Mouse (Mus musculus) kidney, postnatal 36 days (tissue): ENCODE results near the gene Cep350.
A peak's percentile ranks its signal among the peaks of the same experiment; 100 is the strongest.

Experiments
- DNase-seq, 2 experiments: peaks; one replicate each; pipeline ENCODE4 v3.0.0; 2021 to 2022; ENCODE audit warnings: mixed read lengths in 2 of 2

Cep350 gene

DNA sequence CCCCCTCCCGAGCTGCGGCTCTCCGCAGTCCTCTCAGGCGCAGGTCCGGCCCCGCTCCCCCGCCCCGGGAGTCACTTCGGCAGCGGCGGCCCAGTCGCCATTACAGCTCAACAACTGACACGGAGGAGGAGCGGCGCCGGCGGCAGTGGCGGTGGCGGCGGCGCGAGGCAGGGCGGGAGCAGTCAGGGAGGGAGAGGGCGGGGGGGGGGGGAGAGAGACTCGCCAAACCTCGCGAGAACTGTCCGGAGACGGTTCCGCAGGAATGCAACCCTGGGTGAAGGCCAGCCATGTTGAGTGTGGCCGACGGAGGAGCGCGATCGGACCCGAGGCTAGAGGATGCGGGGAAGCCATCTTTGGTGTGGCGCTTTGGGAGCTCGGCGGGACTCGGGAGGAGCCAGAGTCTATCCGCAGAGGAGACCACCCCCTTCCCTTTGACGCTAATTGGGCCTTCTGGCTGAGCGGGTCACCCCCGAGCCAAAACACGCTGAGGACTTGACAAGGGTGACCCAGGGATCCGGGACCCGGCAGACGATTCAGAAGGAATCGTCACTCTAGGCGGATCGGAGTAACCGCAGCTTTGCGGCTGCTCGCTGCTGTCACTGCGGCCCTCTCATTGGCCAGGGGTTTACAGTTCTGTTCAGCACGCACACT is at the start of gene Cep350:
Cep350 (minus strand) TSS at position 188 of the 651 bp plus-strand sequence.
- peak; percentile 98 for DNase-seq

- no peak for DNase-seq
Measured at GRCm38 (mm10) chr1:156020402-156020801, 47.3 kb upstream of the Cep350 start.

- no peak for DNase-seq
Measured at GRCm38 (mm10) chr1:156019800-156020199, 46.7 kb upstream of the Cep350 start.

DNA sequence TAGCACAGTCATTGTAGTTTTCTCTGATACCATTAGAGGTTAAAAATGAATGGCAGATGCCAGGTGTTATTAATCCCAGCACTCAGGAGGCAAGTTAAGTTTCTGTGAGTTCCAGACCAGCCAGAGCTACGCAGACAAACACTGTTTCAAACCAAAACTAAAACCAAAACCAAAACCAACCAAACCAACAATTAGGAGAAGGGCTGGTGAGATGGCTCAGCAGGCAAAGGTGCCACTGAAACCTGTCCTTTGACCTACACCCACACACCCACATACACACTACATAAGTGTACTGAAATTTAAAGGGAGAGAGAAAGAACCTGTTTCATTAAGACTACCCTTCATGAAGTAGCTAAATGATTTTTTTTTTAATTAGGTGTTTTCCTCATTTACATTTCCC is 35.9 kb upstream of the Cep350 start:
- DNase-seq = no peak

DNA sequence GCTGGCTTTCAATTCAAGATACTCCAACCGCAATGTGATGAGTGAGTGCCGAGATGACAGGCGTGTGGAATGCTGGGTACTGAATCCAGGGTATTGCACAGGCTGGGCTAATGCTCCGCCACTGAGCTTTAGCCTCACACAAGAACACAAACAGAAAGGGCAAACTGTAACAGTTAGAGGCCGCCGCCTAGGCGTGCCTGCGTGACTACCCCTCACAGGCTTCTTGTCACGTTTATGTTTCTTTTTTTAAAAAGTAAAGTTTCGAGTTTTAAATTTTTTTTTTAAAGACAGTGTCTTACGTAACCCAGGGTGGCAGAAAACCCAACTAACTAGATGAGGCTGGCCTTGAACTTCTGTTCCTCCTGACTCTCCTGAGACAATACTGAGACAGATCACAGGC is 32.9 kb upstream of the Cep350 start:
- DNase-seq = no peak

DNA sequence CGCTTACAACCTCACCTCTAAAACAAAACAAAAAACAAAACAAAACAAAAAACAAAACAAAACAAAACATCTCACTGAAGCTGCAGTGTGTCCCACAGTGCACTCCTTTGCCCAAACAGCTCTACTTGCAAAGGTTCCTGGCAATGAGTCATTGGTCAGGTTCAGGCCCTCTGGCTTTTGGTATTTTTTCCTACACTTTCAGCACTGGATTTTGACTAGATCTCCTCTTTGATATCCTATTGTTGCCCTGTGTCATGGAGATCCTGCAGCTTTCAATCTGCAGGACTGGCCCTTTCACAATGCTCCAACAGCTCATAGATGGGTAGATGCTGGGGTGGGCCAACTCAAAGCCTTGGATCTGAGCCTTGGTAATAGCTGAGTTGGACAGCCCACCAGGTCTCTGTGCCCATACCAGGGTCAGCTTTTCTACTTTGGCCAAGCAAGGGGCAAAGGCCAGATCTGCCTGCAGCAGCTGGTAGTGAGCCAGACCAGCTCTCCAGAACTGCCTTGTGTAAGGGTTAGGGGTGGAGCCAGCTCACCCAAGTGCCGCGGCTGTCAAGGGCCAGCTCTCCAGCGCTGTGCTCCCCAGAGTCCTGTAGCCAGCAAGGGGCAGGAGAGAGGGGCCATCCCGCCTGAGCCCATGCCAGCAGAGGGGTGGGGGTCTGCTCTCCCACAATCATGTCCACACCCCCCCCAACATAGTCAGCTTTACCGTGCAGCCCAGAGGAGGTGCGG is 30.3 kb upstream of the Cep350 start:
- peak; percentile 82 to 84 for DNase-seq

DNA sequence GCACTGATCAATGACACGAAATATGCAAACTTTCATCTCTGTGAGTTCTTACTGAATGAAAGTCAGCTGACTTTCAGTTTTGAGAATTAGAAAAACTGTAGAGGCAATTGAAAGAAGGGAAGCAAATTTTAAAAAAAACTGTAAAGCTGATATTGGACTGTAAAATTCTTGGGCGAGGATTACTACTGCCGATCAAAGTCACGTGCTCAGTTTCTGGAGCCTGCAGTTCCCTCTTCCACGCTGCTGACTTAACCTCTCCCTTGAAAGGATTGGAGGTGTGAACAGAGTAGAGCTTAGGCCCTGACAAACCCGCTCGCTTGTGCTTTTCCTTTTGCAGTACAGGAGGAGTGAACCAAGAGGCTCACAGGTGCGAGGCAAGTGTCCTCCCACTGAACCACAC is 29.3 kb upstream of the Cep350 start:
- no peak for DNase-seq

DNA sequence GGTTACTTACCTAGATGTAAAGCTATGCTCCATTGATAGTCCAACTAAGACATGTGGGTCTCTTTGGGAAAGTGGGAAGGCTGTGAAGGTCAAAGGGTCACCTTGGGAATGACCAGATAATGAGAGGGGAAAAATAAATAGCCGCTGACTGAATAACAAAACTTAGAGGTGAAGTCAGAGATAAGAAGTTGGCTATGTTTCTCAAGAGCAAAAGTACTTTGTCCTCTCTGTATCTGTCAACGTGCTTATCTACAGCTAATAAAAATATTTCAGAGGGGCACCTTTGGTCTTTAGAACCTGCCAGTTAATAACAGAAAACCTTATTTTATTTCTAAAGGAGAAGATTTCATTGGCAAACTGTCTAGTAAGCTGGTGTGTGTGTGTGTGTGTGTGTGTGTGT is 22.6 kb upstream of the Cep350 start:
- DNase-seq = no peak

GRCm38 (mm10) chr1:155994524-155994923 is 21.5 kb upstream of the Cep350 start:
- no peak for DNase-seq

GRCm38 (mm10) chr1:155990391-155990790 is 17.3 kb upstream of the Cep350 start:
- DNase-seq = no peak

GRCm38 (mm10) chr1:155989387-155989786 is 16.3 kb upstream of the Cep350 start:
- DNase-seq = peak in 1 of 2 experiments; percentile 38

GRCm38 (mm10) chr1:155987625-155988024 is 14.6 kb upstream of the Cep350 start:
- no peak for DNase-seq

- DNase-seq = no peak
Measured at GRCm38 (mm10) chr1:155974931-155975330, 1.9 kb upstream of the Cep350 start.

DNA sequence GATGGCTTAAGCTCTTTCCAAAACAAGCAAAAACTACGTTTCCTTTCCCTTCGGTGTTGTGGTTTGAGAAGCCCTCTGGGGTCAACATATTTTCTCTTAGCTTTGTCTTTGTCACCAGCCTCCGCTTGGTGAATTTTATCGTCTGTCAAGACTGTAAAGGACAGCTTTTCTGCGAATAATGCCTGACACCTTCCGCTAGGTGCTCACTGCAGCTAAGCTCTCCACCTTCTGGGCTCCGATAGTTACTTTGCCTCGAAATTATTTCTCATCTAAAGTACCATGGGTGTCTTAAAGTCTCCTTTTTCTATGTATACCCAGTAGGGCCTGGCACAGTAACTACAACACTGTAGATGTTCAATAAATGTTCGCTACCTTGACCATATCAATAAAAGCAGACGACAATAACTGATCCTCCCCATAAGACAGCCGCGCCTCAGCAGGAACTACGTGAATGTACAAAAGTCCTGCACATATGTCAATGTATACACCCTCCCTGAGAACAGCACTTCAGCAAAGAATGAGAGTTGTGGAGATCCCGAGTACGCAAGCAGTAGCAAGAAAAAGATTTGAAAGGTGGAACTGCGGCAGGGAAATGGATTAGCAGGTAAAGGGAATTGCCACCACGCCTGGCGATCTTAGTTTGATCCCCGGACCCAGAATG is 794 bp upstream of the Cep350 start:
- peak; percentile 6 to 20 for DNase-seq

- DNase-seq = peak in 1 of 2 experiments; percentile 19
Measured at GRCm38 (mm10) chr1:155972146-155973067, 648 bp downstream of the Cep350 start.

DNA sequence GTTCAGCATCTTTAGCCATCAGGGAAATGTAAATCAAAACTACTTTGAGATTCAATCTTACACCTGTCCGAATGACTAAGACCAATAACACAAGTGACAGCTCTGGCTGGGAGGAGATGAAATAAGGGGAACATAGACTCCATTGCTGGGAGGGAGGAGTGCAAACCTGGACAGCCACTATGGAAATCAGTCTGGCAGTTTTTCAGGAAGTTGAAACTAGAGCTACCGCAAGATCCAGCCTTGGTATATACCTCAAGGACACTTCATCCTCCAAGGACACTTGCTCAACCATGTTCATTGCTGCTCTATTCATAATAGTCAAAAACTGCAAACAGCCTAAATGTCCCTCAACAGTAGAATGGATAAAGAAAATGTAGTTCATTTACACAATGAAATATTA is 23.9 kb downstream of the Cep350 start:
- DNase-seq = no peak

DNA sequence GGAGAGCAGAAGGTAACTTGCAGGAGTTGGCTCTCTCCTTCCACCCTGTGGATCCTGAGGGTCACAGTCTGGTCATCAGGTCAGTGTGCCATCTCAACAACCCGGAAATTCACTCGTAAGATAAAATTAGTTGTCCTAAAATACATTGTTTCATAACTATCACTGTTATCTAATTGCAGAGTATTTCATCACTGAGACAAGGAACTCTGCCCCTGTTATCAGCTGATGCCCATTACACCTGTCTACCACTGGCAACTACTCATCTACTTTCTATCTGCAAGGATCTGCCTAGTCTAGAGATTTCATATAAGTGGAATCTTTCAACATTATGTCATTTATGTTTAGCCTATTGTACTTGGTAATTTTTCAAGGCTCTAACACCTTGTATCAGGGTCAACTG is 28.7 kb downstream of the Cep350 start:
- DNase-seq = no peak

- DNase-seq = no peak
Measured at GRCm38 (mm10) chr1:155937416-155937815, 35.6 kb downstream of the Cep350 start.

DNA sequence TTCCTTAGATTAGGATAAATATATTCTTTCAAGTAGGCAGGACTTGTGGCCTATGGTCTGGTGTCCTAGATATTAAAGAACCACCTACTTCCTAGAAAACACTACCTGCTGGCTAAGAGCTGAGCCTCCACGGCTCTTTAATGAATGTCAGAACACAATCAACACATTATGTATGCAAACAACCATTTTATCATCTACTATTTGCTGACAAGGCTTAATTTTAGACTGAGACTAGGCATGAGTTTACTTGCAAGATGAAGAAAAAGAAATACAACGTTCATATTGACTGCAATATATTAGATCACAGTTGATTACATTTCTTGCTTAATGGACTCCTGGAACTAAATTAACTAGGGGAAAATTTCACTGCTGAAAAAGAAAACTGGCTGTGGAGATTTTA is 38.4 kb downstream of the Cep350 start:
- DNase-seq = no peak

DNA sequence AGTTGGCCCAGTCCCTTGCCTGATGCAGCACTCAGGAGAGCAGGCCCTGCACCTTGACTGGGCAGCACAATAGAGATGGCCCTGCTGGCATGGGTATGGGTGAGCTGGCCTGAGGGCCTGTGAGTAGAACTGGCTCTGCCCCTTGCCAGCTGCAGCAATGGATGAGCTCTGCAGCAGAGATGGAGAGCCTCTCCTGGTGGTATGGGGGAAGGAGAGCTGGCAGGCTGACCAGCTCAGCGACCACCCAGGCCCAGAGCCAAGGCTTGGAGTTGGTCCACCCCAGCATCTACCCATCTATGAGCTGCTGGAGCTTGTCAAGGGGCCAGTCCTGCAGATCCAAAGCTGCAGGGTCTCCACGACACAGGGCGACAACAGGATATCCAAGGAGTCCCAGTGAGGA is 69.5 kb downstream of the Cep350 start:
- no peak for DNase-seq

DNA sequence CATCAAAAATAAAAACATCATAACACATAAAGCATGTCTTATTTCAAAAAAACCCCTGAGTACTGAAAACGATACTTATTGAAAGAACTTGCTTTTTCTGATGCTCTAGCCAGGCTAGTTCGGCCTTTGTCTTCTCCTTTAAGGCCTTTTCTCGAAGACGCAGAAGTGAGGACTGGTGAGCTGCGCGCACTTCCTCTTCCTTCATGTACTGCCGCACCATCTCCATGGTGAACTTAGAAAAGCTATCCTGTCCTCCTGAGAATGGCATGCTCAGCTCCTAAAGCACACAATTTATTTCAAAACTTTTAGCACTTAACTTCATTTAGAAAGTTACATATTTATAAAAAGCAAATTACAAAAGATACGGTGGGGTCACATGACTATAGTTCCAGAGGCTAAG is 71.7 kb downstream of the Cep350 start:
- DNase-seq = no peak

DNA sequence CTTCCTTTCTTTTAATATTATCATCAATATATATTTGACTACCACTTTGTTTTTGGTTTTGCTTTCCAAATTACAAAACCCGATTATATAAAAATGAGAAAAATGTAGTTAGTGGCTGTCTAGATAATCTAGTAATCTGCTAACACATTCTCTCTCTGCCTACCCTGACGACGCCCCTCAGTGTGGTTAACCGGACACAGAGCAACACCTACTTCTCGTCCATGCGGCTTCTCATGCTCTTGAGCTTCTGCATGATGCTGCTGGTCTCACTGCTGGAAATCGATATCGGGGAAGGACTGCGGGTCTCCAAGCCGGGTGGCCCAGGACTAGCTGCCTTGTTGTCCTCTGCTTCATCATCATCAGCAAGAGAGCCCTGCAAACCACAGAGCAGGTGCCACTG is 78.7 kb downstream of the Cep350 start:
- no peak for DNase-seq

GRCm38 (mm10) chr1:155886846-155887245 is 86.2 kb downstream of the Cep350 start:
- no peak for DNase-seq
